Mouse (Mus musculus) embryonic facial prominence, embryonic 10.5 days (tissue): ENCODE measurements around the gene Zfp605. TPM values are rescaled to one million over a fixed set of nuclear protein-coding genes. Genes with fewer than 3 reads are reported as not detected.

ENCODE experiments used
- polyA plus RNA-seq: library from polyadenylated mRNA; unstranded; fragments of >200 nt; fragmentation: Nextera tagmentation; extraction: Ambion mirVana; gene quantifications from 2 replicates; pipeline ENCODE4 v1.2.1, GENCODE M21; 2016

Gene Zfp605
- polyA plus RNA-seq, 1 experiment from 2014 or later = 5.5 TPM

Other genes starting within 250 kb of the Zfp605 start
- gene Gm15446, start 186.7 kb upstream of the Zfp605 start, polyA plus RNA-seq = 0.53 and 0.57 TPM in 2 replicates
- 20.9 and 23.4 TPM in 2 replicates for gene Zfp932, start 113.6 kb upstream of the Zfp605 start, polyA plus RNA-seq
- gene Gm17655, start 37.6 kb upstream of the Zfp605 start, polyA plus RNA-seq = 4.8 and 5.9 TPM in 2 replicates
- 2.0 and 2.4 TPM in 2 replicates for gene Gm35315, start 15.7 kb upstream of the Zfp605 start, polyA plus RNA-seq
- gene Plcxd1, start 10.1 kb upstream of the Zfp605 start, polyA plus RNA-seq = 2.0 and 3.2 TPM in 2 replicates
- gene Gtpbp6, start 1.9 kb upstream of the Zfp605 start, polyA plus RNA-seq = 33.3 and 35.6 TPM in 2 replicates
- gene Chfr, start 25.8 kb downstream of the Zfp605 start, polyA plus RNA-seq = 45.1 and 48.6 TPM in 2 replicates
- 19.9 and 20.6 TPM in 2 replicates for gene Golga3, start 66.6 kb downstream of the Zfp605 start, polyA plus RNA-seq
- 32.7 and 34.7 TPM in 2 replicates for gene Ankle2, start 120.9 kb downstream of the Zfp605 start, polyA plus RNA-seq
- gene Pgam5, start 159.8 kb downstream of the Zfp605 start, polyA plus RNA-seq = 95.3 and 96.3 TPM in 2 replicates
- 10.6 and 12.4 TPM in 2 replicates for gene Pxmp2, start 176.1 kb downstream of the Zfp605 start, polyA plus RNA-seq
- 47.5 and 54.1 TPM in 2 replicates for gene Pole, start 176.2 kb downstream of the Zfp605 start, polyA plus RNA-seq
- 0.87 and 0.95 TPM in 2 replicates for gene P2rx2, start 233.1 kb downstream of the Zfp605 start, polyA plus RNA-seq
- gene Lrcol1, start 234.6 kb downstream of the Zfp605 start, polyA plus RNA-seq = not detected in 2 replicates